Mouse (Mus musculus): ENCODE results near the gene Olfr414.

DNA sequence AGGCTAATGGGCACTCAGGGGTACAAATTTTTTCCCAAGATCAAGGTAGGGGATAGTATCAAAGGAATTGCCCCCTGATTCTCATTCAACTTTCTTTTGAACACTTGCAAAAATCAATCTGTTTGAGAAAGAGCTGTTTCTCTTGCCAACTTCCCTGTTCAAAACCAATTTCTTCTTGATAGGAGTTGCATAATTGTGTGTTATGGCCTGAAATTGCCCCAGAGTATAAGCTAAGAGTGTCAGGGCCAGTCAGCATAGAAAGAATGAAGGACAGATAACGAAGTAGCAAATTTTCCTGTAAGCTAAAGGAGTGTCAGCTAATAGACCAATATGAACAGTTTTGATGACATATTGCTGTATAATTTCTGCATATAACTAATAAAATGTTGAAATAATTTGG lies 3.5 kb downstream of the Olfr414 start:
- TF ChIP-seq CTCF (IDR thresholded peaks at IDR 0.05; ENCODE audit: low read depth), result no peak
- TF ChIP-seq EP300 (IDR thresholded peaks at IDR 0.05; ENCODE audit: low read depth), result no peak
